Mouse (Mus musculus): ENCODE data around the gene Mtf2. TPM values are rescaled to one million over a fixed set of nuclear protein-coding genes. Genes with fewer than 3 reads are reported as not detected.
"Not testable (repeated sequence)": the region's sequence is repeated elsewhere in the genome, so short reads cannot be mapped to it uniquely, and the experiment has no call there.

Mtf2 gene
- polyA plus RNA-seq, 1 experiment from 2014 or later = 52.3 TPM

- ATAC-seq = no peak
- no peak for TF ChIP-seq CTCF (IDR thresholded peaks at IDR 0.05; ENCODE audit: low read depth)
- Histone ChIP-seq H3K9me3 (ENCODE audit: control insufficient read depth) (no peaks in the 10 kb centered on the region), H3K4me1 (replicated peaks; ENCODE audit: control insufficient read depth, insufficient read depth, low read length) (no peaks in the 10 kb centered on the region), H3K9ac (ENCODE audit: low read depth, low read length) (no peak overlapping the region), H3K4me2 (replicated peaks; ENCODE audit: low read depth) (no peak overlapping the region), H3K4me3 (ENCODE audit: low read depth, low read length) (no peak overlapping the region), H3K36me3 (ENCODE audit: control insufficient read depth, insufficient read depth) (no peaks in the 10 kb centered on the region), H3K27ac (ENCODE audit: low read depth, low read length) (no peak overlapping the region), H3K27me3 (replicated peaks; ENCODE audit: control insufficient read depth, insufficient read depth, low read length) (no peaks in the 10 kb centered on the region)
- WGBS = 86% methylated on average over 2 of the region's 2 CpGs
Measured at GRCm38 (mm10) chr5:108051026-108051425, 14.4 kb upstream of the Mtf2 start.

DNA sequence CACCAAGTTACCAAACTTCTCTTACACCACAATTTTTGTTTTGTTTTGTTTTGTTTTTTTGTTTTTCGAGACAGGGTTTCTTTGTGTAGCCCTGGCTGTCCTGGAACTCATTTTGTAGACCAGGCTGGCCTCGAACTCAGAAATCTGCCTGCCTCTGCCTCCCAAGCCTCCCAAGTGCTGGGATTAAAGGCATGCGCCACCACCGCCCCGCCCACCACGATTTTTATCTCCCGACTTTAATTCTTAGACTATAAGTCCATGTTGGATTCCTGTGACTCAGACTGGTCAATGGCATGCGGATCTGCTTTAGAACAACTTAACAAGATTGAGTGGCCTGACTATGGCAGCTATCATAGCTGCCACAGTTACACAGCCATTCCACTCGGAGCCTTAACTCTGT, 13.7 kb upstream of the Mtf2 start:
- H3K4me3 ChIP-seq (ENCODE audit: low read depth, low read length); H3K9me3 ChIP-seq (ENCODE audit: control insufficient read depth); H3K4me2 ChIP-seq (replicated peaks; ENCODE audit: low read depth); H3K9ac ChIP-seq (ENCODE audit: low read depth, low read length); H3K36me3 ChIP-seq (ENCODE audit: control insufficient read depth, insufficient read depth); H3K27me3 ChIP-seq (replicated peaks; ENCODE audit: control insufficient read depth, insufficient read depth, low read length); H3K4me1 ChIP-seq (replicated peaks; ENCODE audit: control insufficient read depth, insufficient read depth, low read length): not testable (repeated sequence)
- ATAC-seq = peak; percentile 83
- H3K27ac ChIP-seq (ENCODE audit: low read depth, low read length) = peak overlapping the region; percentile 15; the same call in 1 of the 2 replicates
- WGBS = 75% methylated on average over 9 of the region's 9 CpGs

GRCm38 (mm10) chr5:108052200-108052599, 13.3 kb upstream of the Mtf2 start:
- H3K9me3 ChIP-seq (ENCODE audit: control insufficient read depth) = no peaks in the 10 kb centered on the region
- H3K4me1 ChIP-seq (replicated peaks; ENCODE audit: control insufficient read depth, insufficient read depth, low read length) = no peaks in the 10 kb centered on the region
- H3K4me3 ChIP-seq (ENCODE audit: low read depth, low read length) = no peak overlapping the region
- H3K27ac ChIP-seq (ENCODE audit: low read depth, low read length) = no peak overlapping the region
- no peaks in the 10 kb centered on the region for H3K36me3 ChIP-seq (ENCODE audit: control insufficient read depth, insufficient read depth)
- no peak overlapping the region for H3K9ac ChIP-seq (ENCODE audit: low read depth, low read length)
- no peak overlapping the region for H3K4me2 ChIP-seq (replicated peaks; ENCODE audit: low read depth)
- no peak for TF ChIP-seq CTCF (IDR thresholded peaks at IDR 0.05; ENCODE audit: low read depth)
- 69% methylated on average over 1 of the region's 1 CpGs for WGBS
- no peaks in the 10 kb centered on the region for H3K27me3 ChIP-seq (replicated peaks; ENCODE audit: control insufficient read depth, insufficient read depth, low read length)
- ATAC-seq = no peak

GRCm38 (mm10) chr5:108053566-108053965, 11.9 kb upstream of the Mtf2 start:
- no peak; the same call in 1 of the 2 replicates for ATAC-seq
- 80% methylated on average over 6 of the region's 6 CpGs for WGBS
- TF ChIP-seq CTCF (IDR thresholded peaks at IDR 0.05; ENCODE audit: low read depth) = no peak
- no peaks in the 10 kb centered on the region for H3K36me3 ChIP-seq (ENCODE audit: control insufficient read depth, insufficient read depth)
- H3K27ac ChIP-seq (ENCODE audit: low read depth, low read length) = peak overlapping the region; percentile 7; the same call in 1 of the 2 replicates
- H3K4me2 ChIP-seq (replicated peaks; ENCODE audit: low read depth) = no peak overlapping the region
- H3K9me3 ChIP-seq (ENCODE audit: control insufficient read depth) = no peaks in the 10 kb centered on the region
- no peak overlapping the region for H3K4me3 ChIP-seq (ENCODE audit: low read depth, low read length)
- no peaks in the 10 kb centered on the region for H3K4me1 ChIP-seq (replicated peaks; ENCODE audit: control insufficient read depth, insufficient read depth, low read length)
- no peaks in the 10 kb centered on the region for H3K27me3 ChIP-seq (replicated peaks; ENCODE audit: control insufficient read depth, insufficient read depth, low read length)
- H3K9ac ChIP-seq (ENCODE audit: low read depth, low read length) = no peak overlapping the region

- no peak overlapping the region for H3K4me2 ChIP-seq (replicated peaks; ENCODE audit: low read depth)
- H3K27ac ChIP-seq (ENCODE audit: low read depth, low read length) = no peak overlapping the region
- H3K36me3 ChIP-seq (ENCODE audit: control insufficient read depth, insufficient read depth) = no peaks in the 10 kb centered on the region
- H3K4me3 ChIP-seq (ENCODE audit: low read depth, low read length) = no peak overlapping the region
- no peaks in the 10 kb centered on the region for H3K4me1 ChIP-seq (replicated peaks; ENCODE audit: control insufficient read depth, insufficient read depth, low read length)
- no peaks in the 10 kb centered on the region for H3K27me3 ChIP-seq (replicated peaks; ENCODE audit: control insufficient read depth, insufficient read depth, low read length)
- H3K9me3 ChIP-seq (ENCODE audit: control insufficient read depth) = no peaks in the 10 kb centered on the region
- TF ChIP-seq CTCF (IDR thresholded peaks at IDR 0.05; ENCODE audit: low read depth) = no peak
- 93% methylated on average over 9 of the region's 9 CpGs for WGBS
- no peak for ATAC-seq
- H3K9ac ChIP-seq (ENCODE audit: low read depth, low read length) = no peak overlapping the region
Measured at GRCm38 (mm10) chr5:108060413-108060812, 5.1 kb upstream of the Mtf2 start.

GRCm38 (mm10) chr5:108072301-108072700, 6.8 kb downstream of the Mtf2 start:
- Histone ChIP-seq H3K9ac (ENCODE audit: low read depth, low read length) (no peak overlapping the region), H3K27ac (ENCODE audit: low read depth, low read length) (no peak overlapping the region), H3K4me3 (ENCODE audit: low read depth, low read length) (no peak overlapping the region), H3K4me2 (replicated peaks; ENCODE audit: low read depth) (no peak overlapping the region), H3K4me1 (replicated peaks; ENCODE audit: control insufficient read depth, insufficient read depth, low read length) (no peaks in the 10 kb centered on the region), H3K36me3 (ENCODE audit: control insufficient read depth, insufficient read depth) (peaks cover 26% of the 10 kb centered on the region), H3K9me3 (ENCODE audit: control insufficient read depth) (no peaks in the 10 kb centered on the region), H3K27me3 (replicated peaks; ENCODE audit: control insufficient read depth, insufficient read depth, low read length) (no peaks in the 10 kb centered on the region)
- no peak for TF ChIP-seq CTCF (IDR thresholded peaks at IDR 0.05; ENCODE audit: low read depth)
- no peak for ATAC-seq
- WGBS = 94% methylated on average over 1 of the region's 1 CpGs

- Histone ChIP-seq H3K4me1 (replicated peaks; ENCODE audit: control insufficient read depth, insufficient read depth, low read length) (no peaks in the 10 kb centered on the region; the same call in 1 of the 2 replicates), H3K36me3 (ENCODE audit: control insufficient read depth, insufficient read depth) (peaks cover 21% of the 10 kb centered on the region), H3K4me3 (ENCODE audit: low read depth, low read length) (no peak overlapping the region), H3K9me3 (ENCODE audit: control insufficient read depth) (no peaks in the 10 kb centered on the region), H3K9ac (ENCODE audit: low read depth, low read length) (no peak overlapping the region), H3K27me3 (replicated peaks; ENCODE audit: control insufficient read depth, insufficient read depth, low read length) (no peaks in the 10 kb centered on the region), H3K4me2 (replicated peaks; ENCODE audit: low read depth) (0 out of 2 replicates have a peak overlapping the region, but pooled peaks have one; percentile 7), H3K27ac (ENCODE audit: low read depth, low read length) (peak overlapping the region; percentile 63)
- no peak for TF ChIP-seq CTCF (IDR thresholded peaks at IDR 0.05; ENCODE audit: low read depth)
- peak; percentile 34; the same call in 1 of the 2 replicates for ATAC-seq
Measured at GRCm38 (mm10) chr5:108076241-108076640, 10.8 kb downstream of the Mtf2 start.
